Mouse (Mus musculus) testis, adult 2 months (tissue): ENCODE data around the gene Cd4. TPM values are rescaled to one million over a fixed set of nuclear protein-coding genes. Genes with fewer than 3 reads are reported as not detected.

Experiments
- H3K27ac ChIP-seq: fragments of 200-500 bp; 2 replicates; pipeline ENCODE4 v1.5.1; 2012; ENCODE audit warnings: low read depth, low read length; ENCODE audit not compliant: control insufficient read depth, insufficient read depth
- H3K27me3 ChIP-seq: fragments of 200-500 bp; 2 replicates; pipeline ENCODE4 v1.6.1; 2012; ENCODE audit warnings: mild to moderate bottlenecking, low read length, moderate library complexity; ENCODE audit not compliant: control insufficient read depth, insufficient read depth
- H3K36me3 ChIP-seq: fragments of 200-500 bp; 2 replicates; pipeline ENCODE4 v1.6.1; 2012; ENCODE audit warnings: mild to moderate bottlenecking, low read length; ENCODE audit not compliant: control insufficient read depth, insufficient read depth
- H3K4me1 ChIP-seq: fragments of 200-500 bp; 2 replicates; pipeline ENCODE4 v1.6.1; 2012; ENCODE audit warnings: low read length; ENCODE audit not compliant: control insufficient read depth, insufficient read depth
- H3K4me3 ChIP-seq: fragments of 200-500 bp; 2 replicates; pipeline ENCODE4 v1.5.1; 2012; ENCODE audit warnings: low read depth, mild to moderate bottlenecking, low read length, moderate library complexity, mixed read lengths; ENCODE audit not compliant: control insufficient read depth
- CTCF ChIP-seq: fragments of 200-500 bp; IDR thresholded peaks from 2 replicates; pipeline ENCODE4 v1.5.1; 2012; ENCODE audit warnings: low read depth, mild to moderate bottlenecking, inconsistent platforms, low read length, moderate library complexity; ENCODE audit not compliant: control insufficient read depth, insufficient read depth, insufficient replicate concordance
- POLR2A ChIP-seq: fragments of 200-500 bp; IDR thresholded peaks from 2 replicates; pipeline ENCODE4 v1.6.1; 2012; ENCODE audit warnings: low read depth, mild to moderate bottlenecking, inconsistent platforms, low read length, moderate library complexity; ENCODE audit not compliant: control insufficient read depth
- polyA plus RNA-seq: library from polyadenylated mRNA; depleted of rRNA; stranded (reverse); fragments of >200 nt; gene quantifications from 2 replicates; pipeline ENCODE4 v1.2.3, GENCODE M21; 2012

Gene Cd4
- polyA plus RNA-seq, 1 experiment = 0.67 TPM

DNA sequence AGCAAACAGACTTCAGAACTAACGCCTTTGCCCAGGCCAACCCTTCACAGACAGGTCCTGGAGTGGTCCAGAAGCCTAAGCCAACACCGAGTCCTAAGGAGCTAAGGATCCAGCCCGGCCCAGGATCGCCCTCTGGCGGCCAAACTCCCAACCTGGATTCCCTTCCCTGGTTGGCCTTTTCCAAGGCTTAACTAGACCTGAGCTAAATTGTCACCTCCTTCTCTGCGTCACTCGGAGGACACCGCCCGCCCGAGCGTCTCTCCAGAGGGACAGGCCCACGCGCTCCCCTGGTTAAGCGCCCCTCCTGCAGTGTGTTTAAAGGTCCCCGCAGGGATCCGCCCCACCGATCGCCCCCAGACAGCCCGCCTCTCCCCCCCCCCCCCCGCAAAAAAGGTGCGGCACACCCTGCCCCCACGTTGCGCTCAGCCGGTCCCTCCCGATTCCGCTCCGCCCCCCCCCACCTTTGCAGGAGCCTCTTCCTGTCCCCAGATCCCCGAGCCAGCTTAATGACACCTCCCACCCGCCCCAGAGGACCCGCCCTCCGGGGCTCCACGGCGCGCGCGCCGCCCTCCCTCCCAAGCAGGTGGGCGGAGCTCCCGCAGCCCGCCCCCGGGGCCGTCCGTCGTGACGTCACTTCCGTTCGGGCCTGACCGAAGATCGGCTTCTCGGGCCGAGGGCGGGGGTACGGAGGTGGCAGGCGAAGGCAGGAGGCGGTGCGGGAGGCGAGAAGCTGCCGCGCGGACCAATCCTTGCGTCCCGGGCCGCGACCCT, 42.9 kb upstream of the Cd4 start, which contains the start of gene Mlf2:
TSS of gene Mlf2 (plus strand) at position 633 of the 771 bp plus-strand sequence.
- no peaks in the 10 kb centered on the region for H3K27me3 ChIP-seq
- H3K36me3 ChIP-seq = no peaks in the 10 kb centered on the region; the same call in none of the 2 replicates
- TF ChIP-seq CTCF = peak; percentile 90
- peak; percentile 79 for TF ChIP-seq POLR2A
- peak within 1 kb of the TSS; percentile 83 for H3K27ac ChIP-seq
- H3K4me1 ChIP-seq = peaks cover 7% of the 10 kb centered on the region
- peak within 1 kb of the TSS; percentile 97 for H3K4me3 ChIP-seq

DNA sequence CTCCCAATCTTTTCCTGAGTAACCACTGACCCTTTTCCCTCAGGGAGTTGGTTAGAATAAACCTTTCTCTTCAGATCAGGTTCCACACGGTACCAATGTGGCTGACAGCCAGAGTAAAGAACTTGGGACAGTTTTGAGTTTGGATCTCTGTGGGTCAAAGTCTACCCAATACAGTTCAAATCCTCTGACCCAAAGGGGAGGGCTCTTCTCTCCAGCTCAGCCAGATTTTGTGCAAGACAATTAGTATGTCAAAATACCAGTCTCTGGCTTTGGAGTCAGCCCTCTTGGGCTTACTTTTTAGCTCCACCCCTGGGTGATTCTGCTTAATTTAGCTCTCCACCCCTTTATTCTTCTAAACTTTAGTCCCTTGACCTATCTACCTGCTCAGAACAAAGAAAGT, 42.2 kb upstream of the Cd4 start:
- peaks cover 7% of the 10 kb centered on the region for H3K4me1 ChIP-seq

DNA sequence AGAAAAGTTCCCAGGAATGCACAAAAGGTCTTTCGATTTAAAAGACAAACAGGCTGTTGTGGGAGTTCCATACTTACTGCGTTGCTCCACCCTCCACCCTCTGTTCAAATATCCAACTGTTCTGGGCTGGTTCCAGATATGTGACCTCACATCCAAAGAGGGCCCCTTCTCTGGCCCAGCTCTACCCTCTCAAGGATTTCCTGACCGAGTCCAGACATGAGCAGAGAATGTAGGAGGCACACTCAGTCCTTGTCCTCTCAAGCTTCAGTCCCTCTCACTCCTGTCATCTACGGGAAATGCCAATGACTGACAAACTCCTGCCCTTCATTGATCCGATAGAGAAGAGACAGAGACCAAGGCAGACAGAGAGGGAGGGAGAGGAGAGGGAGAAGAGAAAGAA, 37.9 kb upstream of the Cd4 start:
- no peak overlapping the region for H3K4me3 ChIP-seq
- H3K27ac ChIP-seq = no peak overlapping the region
- no peaks in the 10 kb centered on the region for H3K36me3 ChIP-seq
- H3K27me3 ChIP-seq = no peaks in the 10 kb centered on the region
- no peaks in the 10 kb centered on the region; the same call in 1 of the 2 replicates for H3K4me1 ChIP-seq
- TF ChIP-seq POLR2A (no peak), CTCF (no peak)

More for the DNA sequence above, 42.2 kb upstream of the Cd4 start:
- H3K27ac ChIP-seq = peak overlapping the region; percentile 25; the same call in 1 of the 2 replicates
- no peaks in the 10 kb centered on the region for H3K27me3 ChIP-seq
- H3K4me3 ChIP-seq = no peak overlapping the region
- TF ChIP-seq CTCF (no peak), POLR2A (no peak)
- no peaks in the 10 kb centered on the region; the same call in none of the 2 replicates for H3K36me3 ChIP-seq

- Histone ChIP-seq H3K4me1 (no peaks in the 10 kb centered on the region), H3K27ac (no peak overlapping the region)
- TF ChIP-seq POLR2A (no peak), CTCF (no peak)
Observed at GRCm38 (mm10) chr6:124925173-124925793, 37.3 kb upstream of the Cd4 start.

DNA sequence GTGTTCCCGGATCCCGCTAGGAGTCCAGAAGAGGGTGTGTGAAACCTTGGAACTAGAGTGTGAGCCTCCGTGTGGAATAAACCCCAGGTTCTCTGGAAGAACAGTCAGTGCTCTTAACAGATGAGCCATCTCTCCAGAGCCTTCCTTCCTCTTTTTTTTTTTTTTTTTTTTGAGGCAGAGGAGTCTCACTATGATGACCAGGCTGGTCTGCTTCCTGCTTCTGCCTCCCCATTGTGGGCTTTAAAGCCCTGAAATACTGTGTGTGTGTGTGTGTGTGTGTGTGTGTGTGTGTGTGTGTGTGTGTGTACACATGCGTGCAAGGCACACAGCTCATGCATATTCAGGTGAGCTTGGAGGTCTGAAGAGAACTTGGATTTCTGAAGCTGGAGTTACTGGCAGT, 33.5 kb upstream of the Cd4 start:
- H3K27me3 ChIP-seq = peaks cover 5% of the 10 kb centered on the region
- no peaks in the 10 kb centered on the region for H3K36me3 ChIP-seq
- H3K4me3 ChIP-seq = no peak overlapping the region
- peak overlapping the region; percentile 63 for H3K27ac ChIP-seq
- peaks cover 10% of the 10 kb centered on the region for H3K4me1 ChIP-seq
- TF ChIP-seq CTCF (no peak), POLR2A (no peak)

More at GRCm38 (mm10) chr6:124925173-124925793, 37.3 kb upstream of the Cd4 start:
- no peaks in the 10 kb centered on the region for H3K27me3 ChIP-seq
- H3K36me3 ChIP-seq = no peaks in the 10 kb centered on the region
- no peak overlapping the region for H3K4me3 ChIP-seq

GRCm38 (mm10) chr6:124920318-124921085, 32.5 kb upstream of the Cd4 start:
- TF ChIP-seq POLR2A = no peak
- no peak for TF ChIP-seq CTCF
- H3K27ac ChIP-seq = peak overlapping the region; percentile 97
- no peaks in the 10 kb centered on the region for H3K36me3 ChIP-seq
- H3K4me1 ChIP-seq = peaks cover 18% of the 10 kb centered on the region
- H3K4me3 ChIP-seq = peak overlapping the region; percentile 88
- peaks cover 5% of the 10 kb centered on the region for H3K27me3 ChIP-seq
